Mouse (Mus musculus): ENCODE data around the gene Lgsn.

DNA sequence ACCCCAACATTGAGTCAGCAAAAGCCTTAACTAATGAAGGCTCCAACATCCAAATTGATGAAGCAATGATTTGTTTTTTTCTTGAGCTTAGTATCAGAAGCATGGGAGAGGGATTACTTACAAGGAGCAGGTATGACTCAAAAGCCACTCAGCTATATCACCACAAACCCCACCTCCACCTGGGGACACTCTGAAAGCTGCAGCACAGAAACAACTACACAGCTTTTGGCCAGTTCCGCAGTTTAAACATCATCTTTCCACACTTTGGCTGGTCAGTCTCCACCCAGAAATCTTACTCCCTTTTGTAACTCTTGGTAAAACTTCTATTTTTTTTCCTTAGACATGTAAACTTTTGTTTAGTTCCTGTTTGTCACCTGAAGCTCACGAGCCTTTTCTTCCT is 32.6 kb upstream of the Lgsn start:
- no peak for TF ChIP-seq CTCF (IDR thresholded peaks at IDR 0.05; ENCODE audit: extremely low read depth, insufficient read depth, low read length)
- TF ChIP-seq POLR2A (IDR thresholded peaks at IDR 0.05; ENCODE audit: extremely low read depth, insufficient read depth, low read length), result no peak

Measured in cortical plate, adult 2 months (tissue).